Mouse (Mus musculus) urinary bladder, adult 2 months (tissue): Measurements from ENCODE around the gene Rasgrp1. TPM values are rescaled to one million over a fixed set of nuclear protein-coding genes. Genes with fewer than 3 reads are reported as not detected.

Experiments used
- DNase-seq: peaks from one replicate; pipeline ENCODE4 v3.0.0; 2022; ENCODE audit warnings: low spot score
- polyA plus RNA-seq: library from polyadenylated mRNA; depleted of rRNA; stranded (reverse); fragments of >200 nt; gene quantifications from 2 replicates; pipeline ENCODE4 v1.2.3, GENCODE M21; 2012

Rasgrp1 gene
- polyA plus RNA-seq, 1 experiment = 1.2 TPM

- no peak for DNase-seq
Measured at GRCm38 (mm10) chr2:117335552-117336188, 7.1 kb downstream of the Rasgrp1 start.

- no peak for DNase-seq
Measured at GRCm38 (mm10) chr2:117331634-117332033, 11.2 kb downstream of the Rasgrp1 start.

GRCm38 (mm10) chr2:117328521-117329285, 14.1 kb downstream of the Rasgrp1 start:
- DNase-seq = no peak

- DNase-seq = no peak
Measured at GRCm38 (mm10) chr2:117322399-117322798, 20.4 kb downstream of the Rasgrp1 start.

- no peak for DNase-seq
Measured at GRCm38 (mm10) chr2:117321231-117321630, 21.6 kb downstream of the Rasgrp1 start.

GRCm38 (mm10) chr2:117318991-117319390, 23.8 kb downstream of the Rasgrp1 start:
- DNase-seq = no peak

- no peak for DNase-seq
Measured at GRCm38 (mm10) chr2:117313586-117314235, 29.1 kb downstream of the Rasgrp1 start.

- no peak for DNase-seq
Measured at GRCm38 (mm10) chr2:117312441-117312895, 30.3 kb downstream of the Rasgrp1 start.

- no peak for DNase-seq
Measured at GRCm38 (mm10) chr2:117312030-117312429, 30.8 kb downstream of the Rasgrp1 start.

GRCm38 (mm10) chr2:117311349-117311748, 31.5 kb downstream of the Rasgrp1 start:
- no peak for DNase-seq

- no peak for DNase-seq
Measured at GRCm38 (mm10) chr2:117309046-117309445, 33.8 kb downstream of the Rasgrp1 start.

GRCm38 (mm10) chr2:117307959-117308358, 34.8 kb downstream of the Rasgrp1 start:
- DNase-seq = no peak

- no peak for DNase-seq
Measured at GRCm38 (mm10) chr2:117304941-117305340, 37.9 kb downstream of the Rasgrp1 start.

GRCm38 (mm10) chr2:117303391-117304350, 39.1 kb downstream of the Rasgrp1 start:
- DNase-seq = no peak

- no peak for DNase-seq
Measured at GRCm38 (mm10) chr2:117299596-117300448, 43.0 kb downstream of the Rasgrp1 start.

GRCm38 (mm10) chr2:117288291-117288690, 54.5 kb downstream of the Rasgrp1 start:
- DNase-seq = no peak

- DNase-seq = peak; percentile 44
Measured at GRCm38 (mm10) chr2:117263786-117264408, 78.9 kb downstream of the Rasgrp1 start.

- DNase-seq = no peak
Measured at GRCm38 (mm10) chr2:117262184-117262583, 80.6 kb downstream of the Rasgrp1 start.

GRCm38 (mm10) chr2:117257617-117258016, 85.2 kb downstream of the Rasgrp1 start:
- no peak for DNase-seq

GRCm38 (mm10) chr2:117255415-117255814, 87.4 kb downstream of the Rasgrp1 start:
- DNase-seq = no peak
